Mouse (Mus musculus) retina, postnatal 1 day (tissue): ENCODE measurements around the gene Gpm6b.

Experiments used
- DNase-seq: peaks from one replicate; pipeline ENCODE4 v3.0.0-alpha.2; 2012

Gene Gpm6b

DNA sequence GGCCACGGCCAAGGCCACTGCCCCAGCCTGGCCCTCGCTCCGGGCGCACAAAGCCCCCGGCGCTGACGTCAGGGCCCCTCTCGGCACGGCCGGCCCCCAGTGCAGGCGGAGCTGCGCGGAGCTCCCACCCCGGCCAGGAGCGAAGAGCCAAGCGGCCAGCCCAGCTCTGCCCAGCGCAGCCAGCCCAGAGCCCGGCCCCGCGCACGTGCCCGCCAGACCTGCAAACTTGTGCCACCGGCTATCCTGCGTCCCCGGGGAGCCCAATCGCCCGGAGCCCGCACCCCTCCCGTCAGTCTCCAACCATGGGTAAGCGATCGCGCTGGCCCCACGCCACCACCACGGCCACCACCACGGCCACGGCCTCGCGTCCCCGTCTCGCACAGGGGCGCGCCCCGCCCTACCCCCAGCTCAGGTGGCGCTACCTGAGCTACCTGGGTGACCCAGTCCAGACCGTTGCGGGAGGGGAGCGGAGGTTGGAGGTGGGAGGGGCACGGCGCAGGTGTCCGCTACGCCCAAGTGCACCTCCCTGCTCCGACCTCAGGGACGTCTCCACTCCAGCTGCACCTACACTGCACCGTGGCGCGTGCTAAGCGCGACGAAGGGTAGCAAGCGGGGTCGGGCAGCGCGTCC lies at the start of gene Gpm6b:
TSS of gene Gpm6b (plus strand) at position 81 of the 630 bp plus-strand sequence.
- DNase-seq = peak; percentile 79

DNA sequence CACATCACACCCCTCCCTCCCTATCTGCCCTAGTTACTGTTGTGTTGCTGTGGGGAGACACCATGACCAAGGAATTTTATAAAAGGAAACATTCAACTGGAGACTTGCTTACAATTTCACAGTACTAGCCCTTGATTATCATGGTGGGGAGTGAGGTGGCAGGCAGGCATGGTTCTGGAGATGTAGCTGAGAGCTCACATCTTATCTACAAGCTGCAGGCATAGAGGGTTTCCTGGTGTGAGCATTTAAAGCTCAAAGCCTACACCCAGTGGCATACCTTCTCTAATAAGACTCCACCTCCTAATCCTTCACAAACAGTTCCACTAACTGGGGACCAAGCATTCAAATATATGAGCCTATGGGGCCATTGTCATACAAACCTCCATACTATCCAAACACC lies 42.4 kb upstream of the Gpm6b start:
- no peak for DNase-seq

DNA sequence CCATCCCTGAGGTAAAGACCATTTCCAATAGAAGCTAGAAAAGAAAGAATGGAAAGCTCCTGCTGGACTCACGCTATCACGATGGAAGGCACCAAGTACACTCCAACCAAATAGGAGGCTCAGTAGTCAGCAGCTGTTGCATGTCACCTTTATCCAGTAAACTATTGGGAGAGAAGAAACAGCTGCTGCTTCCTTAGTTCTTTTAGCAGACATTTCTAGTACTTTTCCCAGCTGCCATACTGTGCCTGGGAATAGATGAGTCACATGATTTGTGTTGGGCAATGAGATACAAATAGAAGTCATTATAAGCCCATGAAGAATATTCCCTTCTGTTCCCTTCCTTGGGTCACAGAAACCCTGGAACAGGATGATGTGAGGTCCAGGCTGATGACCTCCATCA lies 40.4 kb upstream of the Gpm6b start:
- DNase-seq = no peak

DNA sequence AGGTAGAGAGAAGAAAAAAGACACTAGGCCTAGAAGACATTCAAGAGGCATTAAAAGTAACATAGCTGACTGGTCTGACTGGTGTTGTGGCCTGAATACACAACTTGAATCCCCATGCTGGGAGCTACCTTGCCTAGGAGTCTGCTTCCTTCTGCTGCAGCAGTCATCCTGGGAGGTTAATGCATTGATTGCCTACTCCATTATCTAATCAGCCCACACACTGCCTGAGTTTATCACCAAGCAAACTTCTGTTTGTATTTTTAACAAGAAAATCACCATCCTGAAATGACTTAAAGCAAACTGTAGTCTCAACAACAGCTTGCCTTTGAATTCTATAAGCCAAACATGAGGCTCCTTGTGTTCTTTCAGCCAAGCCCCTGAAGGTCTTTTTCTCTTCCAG lies 38.9 kb upstream of the Gpm6b start:
- DNase-seq = no peak

DNA sequence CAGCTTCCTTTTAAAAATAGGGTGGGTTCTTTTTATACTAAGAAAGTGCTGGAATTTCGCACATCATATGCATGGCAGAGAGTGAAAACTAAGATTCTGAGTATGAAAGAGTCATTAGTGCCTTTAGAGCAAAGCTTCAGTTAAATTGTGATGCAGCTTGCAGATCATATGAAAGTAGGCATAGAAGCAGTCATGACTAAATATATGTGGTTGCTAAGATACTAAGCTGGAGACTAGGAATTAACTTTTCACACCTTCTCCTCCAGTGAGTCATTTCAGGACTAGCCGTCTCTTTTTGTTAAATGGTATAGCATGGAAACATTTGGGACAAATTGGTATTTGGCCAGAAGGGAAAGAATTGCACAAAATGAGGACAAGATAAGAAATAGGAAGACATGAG lies 24.1 kb upstream of the Gpm6b start:
- DNase-seq = no peak

DNA sequence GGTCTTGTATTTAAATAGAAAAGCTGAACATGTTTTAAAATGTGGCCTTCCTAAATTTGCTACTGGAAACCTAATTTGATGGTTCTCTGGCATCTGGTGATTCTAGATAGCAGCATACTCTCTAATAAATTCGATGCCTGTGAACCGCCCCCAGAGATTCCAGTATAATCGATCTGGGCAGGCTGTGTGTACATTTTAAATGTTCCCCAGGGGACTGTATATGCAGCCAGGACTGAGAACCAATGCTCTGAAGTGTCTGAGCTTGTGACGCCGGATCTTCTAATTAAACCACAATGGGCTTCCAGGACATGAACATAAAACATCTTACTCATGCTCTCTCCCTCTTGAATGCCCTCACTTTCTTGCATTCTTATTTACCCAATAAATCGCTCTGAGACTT lies 22.5 kb upstream of the Gpm6b start:
- DNase-seq = no peak

DNA sequence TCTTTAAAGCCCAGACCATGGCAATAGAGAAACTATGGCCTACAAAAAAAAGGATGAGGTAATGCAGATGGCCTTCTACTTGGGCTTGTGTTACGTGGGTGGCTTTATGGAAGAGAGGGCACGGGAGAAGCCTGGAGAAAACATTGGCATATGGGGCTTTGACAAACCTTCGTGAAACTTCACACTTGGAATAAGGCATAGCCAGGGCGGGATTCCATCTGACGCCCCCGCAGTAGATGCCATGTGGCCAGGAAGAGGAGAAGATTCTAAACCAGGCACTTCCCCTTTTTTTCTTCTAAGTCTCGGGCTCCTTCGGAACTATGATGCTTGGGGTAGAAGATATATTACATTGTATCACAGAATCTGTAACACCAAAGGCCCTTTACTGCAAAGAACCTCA lies 22.0 kb upstream of the Gpm6b start:
- no peak for DNase-seq

DNA sequence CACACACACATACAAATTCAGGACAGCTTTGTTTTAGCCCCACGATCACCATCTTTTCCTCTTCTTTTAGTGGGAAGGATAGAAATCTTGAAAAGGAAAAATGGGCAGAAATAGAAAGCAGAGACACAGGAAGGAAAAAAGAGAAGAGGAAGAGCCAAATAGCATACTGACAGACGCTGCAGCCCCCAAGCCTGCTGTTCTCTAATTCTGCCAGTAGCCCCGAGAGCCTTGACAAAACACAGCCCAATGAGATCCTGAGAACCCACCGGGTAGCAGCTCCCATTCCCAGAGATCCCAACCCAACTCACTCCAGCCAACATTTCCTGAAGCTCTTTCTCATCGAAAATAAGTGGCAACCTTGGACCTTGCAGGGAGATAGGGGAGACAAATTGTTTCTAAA lies 19.4 kb upstream of the Gpm6b start:
- no peak for DNase-seq

DNA sequence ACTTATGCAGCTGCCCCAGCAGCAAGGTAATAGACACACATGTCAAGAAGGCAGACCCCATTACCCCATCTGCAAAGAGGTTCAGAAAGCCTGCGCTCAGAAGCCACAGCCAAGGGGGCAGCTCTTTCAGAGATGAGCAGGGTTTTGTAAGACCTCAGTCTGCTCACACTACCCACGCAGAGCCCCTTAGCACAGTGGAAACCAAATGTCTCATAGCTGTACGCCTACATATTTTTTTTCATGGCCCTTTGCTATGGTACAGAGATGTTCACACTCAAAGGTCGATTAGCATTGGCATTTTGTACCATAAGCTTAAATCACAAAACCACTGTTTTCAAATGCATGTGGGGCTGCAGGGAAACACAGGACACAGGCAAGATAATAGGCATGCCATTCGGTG lies 11.9 kb upstream of the Gpm6b start:
- no peak for DNase-seq

DNA sequence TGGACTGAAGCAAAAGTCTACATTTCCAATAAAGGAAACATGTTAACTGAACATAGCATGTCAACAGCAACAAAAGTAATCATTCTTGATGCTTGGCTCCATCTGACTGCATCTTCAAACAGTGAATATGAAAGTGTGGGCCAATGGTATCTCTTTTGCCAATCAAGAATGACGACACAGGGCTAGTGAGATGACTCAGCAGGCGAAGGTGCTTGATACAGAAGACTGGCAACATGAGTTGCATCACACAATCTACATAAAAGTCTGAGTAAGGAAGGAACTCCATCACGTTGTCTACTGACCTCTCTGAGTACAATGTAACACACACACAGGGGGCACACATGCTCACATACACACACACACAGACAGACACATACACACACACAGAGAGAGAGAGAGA lies 9.0 kb upstream of the Gpm6b start:
- no peak for DNase-seq

DNA sequence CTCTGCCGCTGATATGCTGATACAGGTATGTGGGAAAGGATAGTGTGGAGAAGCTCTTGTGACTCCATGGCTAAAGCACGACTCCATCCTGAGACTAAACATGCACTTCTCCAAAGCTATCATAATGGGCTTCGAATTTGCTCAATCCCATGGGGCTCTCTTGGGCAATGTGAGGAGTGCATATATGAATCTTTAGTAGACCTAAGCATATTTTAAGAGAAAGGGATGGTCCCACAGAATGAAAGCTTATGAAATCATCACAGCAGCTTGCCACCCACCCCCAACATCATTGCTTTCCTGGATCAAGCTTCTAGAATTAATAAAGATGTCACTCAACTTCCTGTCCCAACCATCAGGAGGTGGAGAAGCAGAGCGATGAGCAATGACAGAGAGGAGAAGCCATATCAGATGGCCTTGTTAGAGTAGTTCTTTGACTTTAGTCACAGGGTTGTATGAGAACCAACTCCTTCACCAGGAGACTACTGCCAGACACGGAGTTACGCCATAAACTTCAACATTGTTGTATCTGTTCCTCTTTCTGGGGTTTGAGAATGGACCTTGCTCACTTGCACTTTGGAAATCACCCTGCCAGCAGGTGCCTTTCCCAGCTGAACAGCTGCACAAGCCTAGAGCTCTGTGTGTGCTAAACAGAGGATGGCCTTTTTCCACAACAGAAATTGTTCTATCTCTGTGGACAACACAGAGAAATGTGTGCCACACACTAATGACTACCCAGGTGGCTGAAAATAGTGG lies 8.0 kb upstream of the Gpm6b start:
- DNase-seq = no peak

DNA sequence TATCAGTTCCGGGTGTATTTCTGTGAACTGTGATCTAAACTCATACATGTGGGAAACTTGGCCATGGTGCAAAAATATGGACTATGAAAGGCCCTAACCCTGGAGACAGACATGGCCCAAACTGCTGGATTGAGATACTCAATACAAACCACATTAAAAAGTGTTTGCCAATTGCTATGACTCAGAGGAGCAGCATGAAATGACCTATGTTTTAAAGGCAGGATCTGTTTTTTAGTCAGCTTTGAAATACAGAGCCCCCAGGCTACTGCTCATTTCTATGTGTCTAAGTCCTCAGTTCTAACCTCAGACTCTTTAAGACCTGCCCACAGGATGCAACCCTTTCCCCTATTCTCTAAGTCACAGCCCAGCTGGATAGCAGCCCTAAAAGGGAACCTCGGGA lies 2.6 kb upstream of the Gpm6b start:
- DNase-seq = no peak

DNA sequence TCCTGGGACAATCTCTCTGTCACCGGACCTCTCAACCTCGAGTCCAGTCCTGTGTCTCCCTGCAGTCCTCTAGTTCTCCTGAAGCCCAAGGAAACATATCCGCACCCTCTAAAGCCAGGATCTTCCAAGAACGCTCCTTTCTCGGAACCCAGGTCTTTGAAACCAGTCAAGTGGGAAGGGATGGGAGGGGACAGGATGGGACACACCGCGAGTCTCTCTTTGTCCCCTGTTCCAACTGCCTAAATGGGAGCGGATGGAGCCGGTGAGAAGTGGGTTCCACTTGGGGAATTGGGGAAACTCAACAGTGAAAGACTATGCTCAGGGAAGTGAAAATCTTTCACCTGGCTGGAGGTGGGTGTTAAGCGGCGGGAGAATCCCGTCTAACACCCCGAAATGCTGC lies 809 bp downstream of the Gpm6b start:
- peak; percentile 25 for DNase-seq

DNA sequence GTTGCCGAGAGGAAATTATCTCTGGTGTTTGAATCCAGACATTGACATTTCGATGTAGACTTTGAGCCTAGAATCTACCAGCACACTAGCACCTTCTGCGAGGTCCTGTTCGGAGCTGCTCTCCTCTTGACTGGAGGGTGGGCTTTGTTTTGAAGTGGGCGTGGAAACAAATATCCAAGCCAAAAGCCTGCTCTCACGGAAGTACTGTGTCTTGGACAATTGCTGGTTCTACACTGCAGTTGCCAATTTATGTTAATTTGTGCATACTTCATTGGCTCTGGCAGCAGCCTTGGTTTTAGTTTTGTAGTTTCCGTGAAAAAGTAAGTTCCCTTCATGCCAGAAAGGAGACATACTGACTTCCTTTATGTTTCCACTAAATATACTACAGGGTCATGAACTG lies 2.0 kb downstream of the Gpm6b start:
- DNase-seq = peak; percentile 28

DNA sequence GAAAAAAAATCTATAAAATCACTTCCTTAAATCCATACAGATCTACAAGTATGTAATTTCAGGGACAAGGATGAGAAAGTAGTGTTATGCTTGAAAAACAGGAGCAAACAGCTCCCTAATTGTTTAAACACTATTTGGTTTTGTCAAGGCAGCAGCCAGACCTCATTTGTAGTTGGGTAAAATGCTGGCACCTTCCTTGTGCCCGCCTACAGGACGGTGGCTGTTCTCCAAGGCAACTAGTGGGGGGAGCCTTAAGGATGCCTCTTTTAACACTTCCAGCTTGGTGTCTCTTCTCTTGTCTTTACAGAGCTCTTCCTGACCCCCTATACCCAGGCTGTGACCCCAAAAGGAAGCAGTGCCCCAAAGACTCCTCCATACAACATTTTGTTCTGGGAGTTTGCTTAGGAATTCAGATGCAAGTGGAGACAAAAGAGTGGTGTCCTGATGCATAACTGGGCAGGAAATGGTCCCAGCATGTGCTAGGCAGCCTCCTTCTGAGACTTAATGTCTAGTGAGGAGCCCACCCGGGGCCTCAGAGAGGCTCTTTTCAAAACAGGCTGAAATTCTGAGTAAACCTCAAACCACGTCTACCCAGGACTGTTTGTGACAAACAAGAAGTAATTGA lies 4.7 kb downstream of the Gpm6b start:
- DNase-seq = no peak

DNA sequence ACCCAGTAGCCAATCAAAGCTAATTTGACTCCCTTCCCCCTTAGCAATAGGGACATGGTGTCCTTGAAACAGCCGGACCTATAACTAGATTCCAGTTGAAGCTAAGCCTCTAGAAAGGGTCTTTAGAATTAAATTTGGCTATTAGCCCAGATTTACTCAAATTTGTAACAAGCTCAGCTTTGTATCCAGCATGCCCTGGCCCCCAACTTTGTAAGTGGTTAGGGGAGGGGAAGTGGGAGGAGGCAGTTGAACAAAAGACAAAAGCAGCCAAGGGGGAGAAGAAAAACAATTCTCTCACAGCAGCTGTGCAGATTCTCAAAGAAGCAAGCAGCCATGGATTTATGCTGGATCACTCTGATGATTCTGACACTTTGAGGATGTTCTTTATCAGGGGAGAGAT lies 32.8 kb downstream of the Gpm6b start:
- DNase-seq = peak; percentile 95

DNA sequence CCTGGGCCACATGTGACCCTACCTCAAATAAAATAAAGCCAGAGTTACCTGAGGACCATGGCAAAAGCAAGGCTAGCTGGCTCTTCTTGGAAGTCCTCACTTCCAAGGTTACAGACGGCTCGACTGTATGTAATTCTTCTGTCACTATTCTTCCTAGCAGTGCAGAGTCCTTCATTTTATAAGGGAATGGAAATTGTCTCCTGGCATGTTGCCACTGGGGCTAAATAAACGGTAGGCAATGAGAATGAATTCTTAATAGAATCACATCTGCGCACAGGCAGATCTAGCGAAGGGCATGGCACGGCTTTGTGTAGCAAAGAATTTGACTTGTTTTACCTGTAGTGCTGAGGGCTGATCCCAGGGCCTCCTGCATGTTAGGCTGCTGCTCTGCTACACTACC lies 33.9 kb downstream of the Gpm6b start:
- DNase-seq = no peak

DNA sequence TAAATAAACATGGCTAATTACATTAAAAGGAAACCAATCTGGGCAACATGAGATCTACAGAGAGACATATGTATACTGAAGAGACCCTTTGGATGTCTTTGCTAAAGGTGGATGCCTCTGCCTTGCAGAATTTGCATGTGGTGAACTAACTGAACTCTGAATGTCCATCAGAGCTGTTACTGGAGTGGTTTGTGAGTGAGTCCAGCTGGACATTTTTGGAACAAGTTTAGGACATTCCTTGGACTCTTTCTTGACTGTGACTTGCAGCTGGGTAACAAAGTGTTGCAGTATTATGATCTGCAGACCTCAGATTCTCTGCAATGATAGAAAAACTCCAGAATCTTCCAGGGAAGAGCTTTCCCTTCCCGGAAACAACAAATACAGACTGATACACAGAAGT lies 41.1 kb downstream of the Gpm6b start:
- no peak for DNase-seq

DNA sequence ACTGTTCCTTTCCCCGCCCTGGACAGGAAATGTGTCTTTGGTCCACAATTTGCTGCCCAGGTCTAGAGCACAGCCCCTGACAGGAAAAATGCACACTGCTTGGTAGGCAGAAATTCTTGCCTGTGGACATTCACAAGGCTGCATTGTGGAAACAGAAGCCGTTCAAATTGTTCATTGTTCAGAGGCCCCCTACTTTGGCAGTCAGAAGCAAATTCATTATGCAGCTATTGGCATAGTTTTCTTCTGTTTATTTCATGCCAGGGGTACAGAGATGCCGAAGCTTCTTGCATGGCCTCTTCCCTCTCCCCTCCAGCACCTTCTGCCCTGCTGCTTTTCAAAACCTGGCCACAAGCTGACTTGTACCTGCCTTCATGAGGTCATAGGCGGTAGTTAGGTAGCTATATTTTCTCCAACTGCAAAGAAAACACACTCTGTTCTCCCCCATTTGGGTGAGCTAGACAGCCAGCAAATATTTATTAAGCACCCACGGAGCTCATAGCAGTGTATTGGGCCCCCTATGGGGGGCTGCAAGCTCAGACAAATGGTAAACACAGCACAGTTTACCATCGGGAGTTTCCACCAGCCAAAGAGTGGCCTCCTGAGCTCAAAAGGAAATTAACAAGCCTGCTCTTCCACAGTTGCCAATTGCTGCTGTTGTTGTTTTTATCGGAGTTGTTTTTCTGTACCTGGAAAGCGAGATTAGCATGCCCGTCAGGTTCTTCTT lies 48.2 kb downstream of the Gpm6b start:
- DNase-seq = peak; percentile 61

DNA sequence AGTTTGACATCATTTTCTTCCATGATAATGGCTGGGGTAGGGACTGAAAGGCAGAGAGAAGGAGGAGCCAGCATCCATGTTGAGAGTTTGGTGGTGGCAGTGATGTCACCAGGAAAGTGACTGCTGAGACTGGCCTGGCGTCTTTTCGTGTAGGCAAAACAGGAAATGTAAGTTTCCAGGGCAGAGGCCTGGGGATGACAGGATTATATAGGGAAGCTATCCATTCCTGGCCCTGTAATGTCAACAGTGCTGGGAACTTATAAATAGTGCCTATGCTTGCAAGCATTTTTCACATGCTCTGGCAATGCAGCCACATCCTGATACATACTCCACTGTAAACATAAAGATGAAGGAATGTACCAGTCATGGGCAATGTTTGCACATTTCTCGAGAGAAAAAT lies 52.6 kb downstream of the Gpm6b start:
- no peak for DNase-seq

DNA sequence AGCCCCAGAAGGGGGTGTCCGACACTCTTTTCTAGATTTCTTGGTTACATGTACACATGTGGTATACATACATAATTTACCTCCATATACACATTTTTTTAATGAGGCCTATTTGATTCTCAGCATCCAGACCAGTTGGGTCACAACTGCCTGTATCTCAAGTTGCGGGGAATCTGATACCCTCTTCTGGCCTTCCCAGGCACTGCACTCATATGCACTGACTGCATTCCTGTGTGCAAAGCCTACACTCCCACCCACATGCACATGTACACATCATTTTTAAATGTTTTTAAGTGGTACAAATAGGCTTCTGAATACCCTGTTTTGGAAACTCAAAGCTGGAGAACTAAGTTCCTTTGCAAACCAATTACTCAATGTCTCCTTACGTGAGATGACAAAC lies 54.8 kb downstream of the Gpm6b start:
- DNase-seq = no peak

DNA sequence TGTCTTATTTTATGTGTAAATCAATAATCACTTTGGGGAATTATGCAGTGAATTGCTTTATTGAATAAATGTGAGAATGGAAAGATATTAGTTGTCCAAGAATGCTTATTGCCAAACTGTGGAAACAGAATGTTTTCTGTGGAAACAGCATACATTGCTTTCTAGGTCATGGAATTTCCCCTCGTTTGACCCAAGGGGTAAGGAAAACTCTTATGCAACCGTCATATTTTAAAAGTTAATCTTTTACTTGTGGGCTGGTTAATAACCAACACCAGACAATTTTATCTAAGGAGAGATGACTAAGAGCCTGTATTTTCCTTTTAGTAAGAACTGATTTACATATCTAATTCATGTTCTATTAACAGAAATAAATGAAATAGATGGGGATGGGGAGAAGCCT lies 64.1 kb downstream of the Gpm6b start:
- no peak for DNase-seq

DNA sequence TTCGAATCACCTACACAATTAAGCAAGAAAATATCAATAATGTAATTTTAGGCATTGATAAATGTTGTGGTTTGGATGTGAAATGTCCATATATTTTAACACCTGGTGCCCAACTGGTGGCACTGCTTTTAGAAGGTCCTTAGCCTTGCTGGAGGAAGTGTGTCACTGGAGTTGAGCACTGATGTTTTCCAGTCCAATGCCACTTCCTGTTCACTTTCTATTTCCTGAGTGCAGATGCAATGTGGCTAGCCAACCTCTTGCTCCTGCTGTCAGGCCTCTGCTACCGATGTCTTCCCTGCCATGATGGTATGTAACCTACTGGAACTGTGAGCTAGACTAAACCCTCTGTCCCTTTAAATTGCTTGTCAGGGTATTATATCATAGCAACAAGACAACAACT lies 65.6 kb downstream of the Gpm6b start:
- DNase-seq = no peak
